Mouse (Mus musculus) CH12.LX (cell line): ENCODE measurements around the gene Edaradd.

Experiments
- CTCF ChIP-seq, 2 experiments: IDR thresholded peaks in 1 of 2; conservative IDR thresholded peaks in 1 of 2; 2 replicates each; pipeline ENCODE4 v1.5.1; 2011 to 2012; ENCODE audit warnings: low read depth in 2 of 2, low read length in 2 of 2, improper control_type of control experiment in 1 of 2, inconsistent platforms in 1 of 2, mild to moderate bottlenecking in 1 of 2, moderate library complexity in 1 of 2
- E2F4 ChIP-seq: IDR thresholded peaks from 2 replicates; pipeline ENCODE4 v1.6.1; 2011; ENCODE audit warnings: low read depth, low read length, improper control_type of control experiment; ENCODE audit not compliant: insufficient replicate concordance
- EP300 ChIP-seq: IDR thresholded peaks from 2 replicates; pipeline ENCODE4 v1.6.1; 2011; ENCODE audit warnings: low read length, improper control_type of control experiment
- ETS1 ChIP-seq: conservative IDR thresholded peaks from 2 replicates; pipeline ENCODE4 v1.6.1; 2012; ENCODE audit warnings: low read depth, mild to moderate bottlenecking, inconsistent platforms, low read length, improper control_type of control experiment, moderate library complexity
- MAZ ChIP-seq: IDR thresholded peaks from 2 replicates; pipeline ENCODE4 v1.6.1; 2012; ENCODE audit warnings: low read depth, mild to moderate bottlenecking, inconsistent platforms, low read length, improper control_type of control experiment, moderate library complexity
- POLR2A ChIP-seq: IDR thresholded peaks from 2 replicates; pipeline ENCODE4 v1.6.1; 2011; ENCODE audit warnings: low read depth, mild to moderate bottlenecking, improper control_type of control experiment, low read length
- SMC3 ChIP-seq: IDR thresholded peaks from 2 replicates; pipeline ENCODE4 v1.6.1; 2011; ENCODE audit warnings: low read depth, low read length, improper control_type of control experiment

- TF ChIP-seq CTCF (conservative IDR thresholded peaks at IDR 0.05 in 1 of 2, IDR thresholded peaks at IDR 0.05 in 1 of 2; ENCODE audit: low read depth in 2 of 2, low read length in 2 of 2) (no peak), SMC3 (no peak), E2F4 (no peak), EP300 (no peak), MAZ (no peak), POLR2A (no peak), ETS1 (no peak)
Observed at GRCm38 (mm10) chr13:12534628-12535027, 14.4 kb upstream of the Edaradd start.
